Mouse (Mus musculus) MEL (cell line): ENCODE measurements around the gene Olfr832. TPM values are rescaled to one million over a fixed set of nuclear protein-coding genes. Genes with fewer than 3 reads are reported as not detected.
"Not testable (repeated sequence)": the region's sequence is repeated elsewhere in the genome, so short reads cannot be mapped to it uniquely, and the experiment has no call there.

ENCODE experiments used
- DNase-seq: peaks from one replicate; pipeline ENCODE4 v3.0.0; 2011; ENCODE audit warnings: low read depth, low spot score
- H3K27ac ChIP-seq: 2 replicates; pipeline ENCODE4 v1.5.1; 2012; ENCODE audit warnings: low read depth, mild to moderate bottlenecking, control low read depth, low read length, moderate library complexity; ENCODE audit not compliant: control insufficient read depth
- H3K27me3 ChIP-seq, 2 experiments: fragments of 150-350 bp in 1 of 2; sonication (generic) in 1 of 2; 2 replicates each; pipeline ENCODE4 v1.6.1; 2012; ENCODE audit warnings: low read length in 2 of 2, mild to moderate bottlenecking in 2 of 2, improper control_type of control experiment in 1 of 2, moderate library complexity in 1 of 2; ENCODE audit not compliant: insufficient read depth in 2 of 2, control insufficient read depth in 1 of 2
- H3K36me3 ChIP-seq, 2 experiments: 2 replicates each; pipeline ENCODE4 v1.6.1; 2012 to 2014; ENCODE audit warnings: low read length in 2 of 2, improper control_type of control experiment in 1 of 2, inconsistent platforms in 1 of 2, mild to moderate bottlenecking in 1 of 2; ENCODE audit not compliant: insufficient read depth in 2 of 2, control insufficient read depth in 1 of 2
- H3K4me1 ChIP-seq, 2 experiments: fragments of 150-350 bp in 1 of 2; sonication (generic) in 1 of 2; 2 replicates each; pipeline ENCODE4 v1.6.1; 2012; ENCODE audit warnings: low read length in 2 of 2, improper control_type of control experiment in 1 of 2, mild to moderate bottlenecking in 1 of 2; ENCODE audit not compliant: insufficient read depth in 2 of 2, control insufficient read depth in 1 of 2
- H3K4me3 ChIP-seq, 2 experiments: fragments of 150-350 bp in 1 of 2; sonication (generic) in 1 of 2; 2 replicates each; pipeline ENCODE4 v1.5.1; 2012; ENCODE audit warnings: low read depth in 2 of 2, low read length in 2 of 2, mild to moderate bottlenecking in 2 of 2, moderate library complexity in 2 of 2, control low read depth in 1 of 2, improper control_type of control experiment in 1 of 2; ENCODE audit not compliant: control insufficient read depth in 1 of 2, insufficient read depth in 1 of 2
- H3K79me2 ChIP-seq: 2 replicates; pipeline ENCODE4 v1.6.1; 2012; ENCODE audit warnings: mild to moderate bottlenecking, low read length, moderate library complexity; ENCODE audit not compliant: control insufficient read depth, poor library complexity, insufficient read depth
- H3K9ac ChIP-seq: 2 replicates; pipeline ENCODE4 v1.6.1; 2012; ENCODE audit warnings: low read depth, mild to moderate bottlenecking, control low read depth, low read length, moderate library complexity; ENCODE audit not compliant: control insufficient read depth, poor library complexity, severe bottlenecking
- H3K9me3 ChIP-seq: fragments of 150-350 bp; sonication (generic); replicated peaks from 2 replicates; pipeline ENCODE4 v1.6.1; 2012; ENCODE audit warnings: mild to moderate bottlenecking, low read length, improper control_type of control experiment, moderate library complexity; ENCODE audit not compliant: insufficient read depth
- CHD2 ChIP-seq: IDR thresholded peaks from 2 replicates; pipeline ENCODE4 v1.6.1; 2011; ENCODE audit warnings: low read length, improper control_type of control experiment
- ELF1 ChIP-seq: IDR thresholded peaks from 2 replicates; pipeline ENCODE4 v1.6.1; 2014; ENCODE audit warnings: low read depth, mild to moderate bottlenecking, inconsistent platforms, low read length, improper control_type of control experiment, moderate library complexity
- POLR2AphosphoS5 ChIP-seq: IDR thresholded peaks from 2 replicates; pipeline ENCODE4 v1.6.1; 2012; ENCODE audit warnings: low read depth, borderline replicate concordance, mild to moderate bottlenecking, inconsistent platforms, low read length, moderate library complexity, mixed read lengths
- TCF12 ChIP-seq: IDR thresholded peaks from 2 replicates; pipeline ENCODE4 v1.6.1; 2014; ENCODE audit warnings: low read depth, mild to moderate bottlenecking, inconsistent platforms, low read length, improper control_type of control experiment, moderate library complexity
- polyA plus RNA-seq, 2 experiments: library from polyadenylated mRNA; stranded (reverse) in 1 of 2; unstranded in 1 of 2; fragments of >175 nt in 1 of 2; fragments of >200 nt in 1 of 2; gene quantifications; 2 replicates each; pipeline versions ENCODE4 v1.2.1 to v1.2.4; 2012; ENCODE audit warnings: low replicate concordance in 2 of 2, low read depth in 1 of 2; ENCODE audit not compliant: insufficient read length in 2 of 2, insufficient read depth in 1 of 2, missing spikeins in 1 of 2
- total RNA-seq: library from RNA; depleted of rRNA; stranded (reverse); fragments of 300-350 nt; gene quantifications from 2 replicates; pipeline ENCODE4 v1.2.3, GENCODE M21; 2012; rRNA removed

Gene Olfr832
- total RNA-seq (not detected in 2 replicates), polyA plus RNA-seq (not detected)

GRCm38 (mm10) chr9:18936822-18937221 lies at the start of gene Olfr832:
TSS of gene Olfr832 (plus strand) at chr9:18937122.
- not testable (repeated sequence) for H3K79me2 ChIP-seq, H3K4me3 ChIP-seq, H3K27ac ChIP-seq, H3K9ac ChIP-seq, H3K27me3 ChIP-seq, H3K4me1 ChIP-seq, H3K9me3 ChIP-seq, H3K36me3 ChIP-seq, DNase-seq

GRCm38 (mm10) chr9:18907699-18908098 lies 29.2 kb upstream of the Olfr832 start:
- not testable (repeated sequence) for H3K4me3 ChIP-seq, H3K27me3 ChIP-seq, H3K79me2 ChIP-seq, H3K9ac ChIP-seq, H3K4me1 ChIP-seq, DNase-seq, H3K36me3 ChIP-seq, H3K9me3 ChIP-seq, H3K27ac ChIP-seq

DNA sequence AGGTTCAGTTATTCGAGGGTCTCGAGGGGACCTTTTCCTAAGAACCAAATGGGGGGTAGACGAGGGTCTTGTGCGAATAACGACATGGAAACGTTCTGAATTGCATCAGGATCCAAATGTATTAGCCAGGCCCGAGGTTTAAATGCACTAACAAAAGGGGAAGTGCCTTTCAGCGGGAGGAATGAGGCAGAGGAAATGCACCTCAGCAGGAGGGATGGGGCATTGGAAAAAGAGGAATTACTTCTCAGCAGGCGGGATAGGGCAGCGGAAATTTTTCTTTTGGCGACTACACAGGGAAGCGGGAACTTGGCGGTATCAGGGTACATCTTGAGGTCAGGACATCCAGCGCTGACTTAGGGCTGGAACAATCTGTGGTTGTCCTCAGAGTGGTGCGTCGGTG lies 9.0 kb upstream of the Olfr832 start:
- not testable (repeated sequence) for H3K4me3 ChIP-seq, H3K27ac ChIP-seq, H3K36me3 ChIP-seq, H3K4me1 ChIP-seq, H3K9me3 ChIP-seq, H3K79me2 ChIP-seq, H3K9ac ChIP-seq, DNase-seq, H3K27me3 ChIP-seq

DNA sequence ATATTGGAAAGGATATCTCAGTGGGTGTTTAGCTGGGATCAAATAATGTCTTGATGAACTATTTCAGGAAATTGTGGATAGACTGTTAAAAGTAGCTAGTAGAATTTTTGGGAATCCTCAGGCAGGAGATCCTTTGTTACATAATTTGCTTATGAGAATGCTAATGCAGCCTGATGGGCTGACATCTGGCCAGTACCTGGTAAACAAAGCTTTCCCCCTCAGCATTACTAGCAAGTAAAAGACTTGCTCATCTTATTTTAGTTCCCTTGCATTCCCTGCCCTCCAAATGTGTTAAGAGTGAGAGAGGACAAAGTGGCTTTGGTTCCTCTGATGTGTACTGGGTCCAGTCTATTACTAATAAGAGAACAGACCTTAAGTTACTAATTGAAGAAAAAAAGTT lies 25.1 kb downstream of the Olfr832 start:
- Histone ChIP-seq H3K4me1 (no peaks in the 10 kb centered on the region), H3K9ac (no peak overlapping the region), H3K36me3 (no peaks in the 10 kb centered on the region), H3K79me2 (no peaks in the 10 kb centered on the region), H3K27ac (no peak overlapping the region), H3K27me3 (no peaks in the 10 kb centered on the region), H3K4me3 (no peak overlapping the region), H3K9me3 (no peaks in the 10 kb centered on the region)
- TF ChIP-seq POLR2AphosphoS5: no peak
- TF ChIP-seq TCF12: no peak
- TF ChIP-seq ELF1: no peak
- TF ChIP-seq CHD2: no peak
- DNase-seq: no peak
